Mouse (Mus musculus) gastrocnemius, postnatal 14 days (tissue): ENCODE measurements at regions not wholly inside any gene's neighbourhood (a gene's known extent, or its start where the extent isn't known, plus 50 kb on each side); places are given as distances from the start of the nearest gene placed in this dataset.
A peak's percentile ranks its signal among the peaks of the same experiment; 100 is the strongest.

Experiments used
- DNase-seq: peaks from one replicate; pipeline ENCODE4 v3.0.0; 2021; ENCODE audit warnings: mixed read lengths
- intact Hi-C: fragments of 180-260 bp; cut with DNase I; formaldehyde crosslinking; loops from one replicate; pipeline ENCODE4 v1.15.1; 2025; ENCODE audit warnings: low total_unique reads

- DNase-seq = no peak
- intact Hi-C loops = no loop called here
Observed at GRCm38 (mm10) chr13:44394016-44394415, 335.3 kb upstream of the Jarid2 start.

GRCm38 (mm10) chr13:44398613-44399369, 330.5 kb upstream of the Jarid2 start:
- intact Hi-C loops = no loop called here
- no peak for DNase-seq

- intact Hi-C loops = no loop called here
- DNase-seq = no peak
Observed at GRCm38 (mm10) chr13:44399370-44399685, 329.9 kb upstream of the Jarid2 start.

- DNase-seq = no peak
- intact Hi-C loops = no loop called here
Observed at GRCm38 (mm10) chr13:44399831-44400321, 329.4 kb upstream of the Jarid2 start.

GRCm38 (mm10) chr13:44404010-44404575, 325.2 kb upstream of the Jarid2 start:
- intact Hi-C loops = no loop called here
- DNase-seq = no peak

- no peak for DNase-seq
- intact Hi-C loops = no loop called here
Observed at GRCm38 (mm10) chr13:44407307-44407706, 322.0 kb upstream of the Jarid2 start.

GRCm38 (mm10) chr13:44408619-44408959, 320.7 kb upstream of the Jarid2 start:
- intact Hi-C loops = no loop called here
- no peak for DNase-seq

GRCm38 (mm10) chr13:44408960-44409719, 320.1 kb upstream of the Jarid2 start:
- peak; percentile 51 for DNase-seq
- intact Hi-C loops = no loop called here

GRCm38 (mm10) chr13:44409720-44410047, 319.6 kb upstream of the Jarid2 start:
- no peak for DNase-seq
- intact Hi-C loops = loop anchor here (10.0 kb wide), 1 partner anchor 125 kb away; no protein-coding TSS in a partner anchor

GRCm38 (mm10) chr13:44411781-44412496, 317.3 kb upstream of the Jarid2 start:
- intact Hi-C loops = loop anchor here (10.0 kb wide), 1 partner anchor 123 kb away; no protein-coding TSS in a partner anchor
- no peak for DNase-seq

- intact Hi-C loops = loop anchor here (10.0 kb wide), 1 partner anchor 121 kb away; no protein-coding TSS in a partner anchor
Observed at GRCm38 (mm10) chr13:44413305-44413704, 316.0 kb upstream of the Jarid2 start.

GRCm38 (mm10) chr13:44415971-44416370, 313.3 kb upstream of the Jarid2 start:
- DNase-seq = no peak
- intact Hi-C loops = loop anchor here (10.0 kb wide), 1 partner anchor 119 kb away; no protein-coding TSS in a partner anchor

More at GRCm38 (mm10) chr13:44413305-44413704, 316.0 kb upstream of the Jarid2 start:
- DNase-seq = no peak

- intact Hi-C loops = loop anchor here (10.0 kb wide), 1 partner anchor 118 kb away; no protein-coding TSS in a partner anchor
- no peak for DNase-seq
Observed at GRCm38 (mm10) chr13:44416986-44417385, 312.3 kb upstream of the Jarid2 start.

GRCm38 (mm10) chr13:44419056-44419455, 310.2 kb upstream of the Jarid2 start:
- no peak for DNase-seq
- intact Hi-C loops = loop anchor here (10.0 kb wide), 1 partner anchor 116 kb away; no protein-coding TSS in a partner anchor

- intact Hi-C loops = loop anchor here (10.0 kb wide), 1 partner anchor 115 kb away; no protein-coding TSS in a partner anchor
Observed at GRCm38 (mm10) chr13:44419472-44420226, 309.6 kb upstream of the Jarid2 start.

GRCm38 (mm10) chr13:44420227-44420592, 309.1 kb upstream of the Jarid2 start:
- DNase-seq = no peak
- intact Hi-C loops = no loop called here

More at GRCm38 (mm10) chr13:44419472-44420226, 309.6 kb upstream of the Jarid2 start:
- DNase-seq = no peak

- intact Hi-C loops = no loop called here
- DNase-seq = no peak
Observed at GRCm38 (mm10) chr13:44420941-44421340, 308.3 kb upstream of the Jarid2 start.

GRCm38 (mm10) chr13:44421426-44421825, 307.8 kb upstream of the Jarid2 start:
- intact Hi-C loops = no loop called here
- DNase-seq = no peak

- intact Hi-C loops = no loop called here
- DNase-seq = no peak
Observed at GRCm38 (mm10) chr13:44421922-44422321, 307.4 kb upstream of the Jarid2 start.
